Mouse (Mus musculus) adrenal gland, postnatal 25 days (tissue): ENCODE measurements around the gene Cdc7. TPM values are rescaled to one million over a fixed set of nuclear protein-coding genes. Genes with fewer than 3 reads are reported as not detected.

Experiments used
- DNase-seq: peaks from one replicate; pipeline ENCODE4 v3.0.0; 2021; ENCODE audit warnings: mixed read lengths
- total RNA-seq: library from RNA; stranded (reverse); gene quantifications from 2 replicates; pipeline ENCODE4 v1.2.3, GENCODE M21; 2021

The Cdc7 gene
- total RNA-seq, 1 experiment from 2014 or later = 5.6 TPM

- DNase-seq = no peak
Observed at GRCm38 (mm10) chr5:107023951-107024350, 59.8 kb downstream of the Cdc7 start.

- DNase-seq = no peak
Observed at GRCm38 (mm10) chr5:107025371-107025770, 61.2 kb downstream of the Cdc7 start.

GRCm38 (mm10) chr5:107025809-107026208 lies 61.7 kb downstream of the Cdc7 start:
- peak; percentile 19 for DNase-seq

GRCm38 (mm10) chr5:107027616-107028015 lies 63.5 kb downstream of the Cdc7 start:
- DNase-seq = no peak

- no peak for DNase-seq
Observed at GRCm38 (mm10) chr5:107028557-107028956, 64.4 kb downstream of the Cdc7 start.

- DNase-seq = no peak
Observed at GRCm38 (mm10) chr5:107029801-107030200, 65.7 kb downstream of the Cdc7 start.

- DNase-seq = no peak
Observed at GRCm38 (mm10) chr5:107030821-107031220, 66.7 kb downstream of the Cdc7 start.

Other genes with a start within 250 kb of the Cdc7 start
- gene Hfm1, start 38.0 kb upstream of the Cdc7 start, total RNA-seq = not detected in 2 replicates